Mouse (Mus musculus) midbrain, embryonic 15.5 days (tissue): ENCODE data around the gene Gps2. TPM values are rescaled to one million over a fixed set of nuclear protein-coding genes. Genes with fewer than 3 reads are reported as not detected.

Experiments
- ATAC-seq: fragments of 200-750 bp; cut with Nextera tagmentation; replicated peaks from 2 replicates; pipeline ENCODE4 v1.8.0; 2017; ENCODE audit warnings: moderate TSS enrichment
- H3K27ac ChIP-seq: fragments of 300-500 bp; sonication (generic); 2 replicates; pipeline ENCODE4 v1.5.1; 2015; ENCODE audit warnings: mild to moderate bottlenecking, inconsistent platforms
- H3K27me3 ChIP-seq: fragments of 300-500 bp; sonication (generic); replicated peaks from 2 replicates; pipeline ENCODE4 v1.6.1; 2015; ENCODE audit warnings: inconsistent platforms
- H3K36me3 ChIP-seq: fragments of 300-500 bp; sonication (generic); replicated peaks from 2 replicates; pipeline ENCODE4 v1.6.1; 2015; ENCODE audit warnings: inconsistent platforms
- H3K4me1 ChIP-seq: fragments of 300-500 bp; sonication (generic); 2 replicates; pipeline ENCODE4 v1.6.1; 2015; ENCODE audit warnings: inconsistent platforms
- H3K4me2 ChIP-seq: fragments of 300-500 bp; sonication (generic); 2 replicates; pipeline ENCODE4 v1.6.1; 2015; ENCODE audit warnings: inconsistent platforms, mild to moderate bottlenecking, moderate library complexity
- H3K4me3 ChIP-seq: fragments of 300-500 bp; sonication (generic); 2 replicates; pipeline ENCODE4 v1.5.1; 2015; ENCODE audit warnings: mild to moderate bottlenecking, inconsistent platforms
- H3K9ac ChIP-seq: fragments of 300-500 bp; sonication (generic); 2 replicates; pipeline ENCODE4 v1.6.1; 2015; ENCODE audit warnings: mild to moderate bottlenecking, inconsistent platforms
- H3K9me3 ChIP-seq: fragments of 300-500 bp; sonication (generic); 2 replicates; pipeline ENCODE4 v1.6.1; 2016; ENCODE audit warnings: inconsistent platforms
- WGBS: fragments of 180-500 bp; shearing (Covaris S2); methylation state at CpG from one replicate; pipeline ENCODE4 v1.1.7; 2015; ENCODE audit warnings: mixed read lengths; 5-methylcytosine and 5-hydroxymethylcytosine counted together
- microRNA-seq: library from miRNA; unstranded; fragments of <30 nt; microRNA quantifications from one replicate; pipeline ENCODE4, GENCODE M21; 2016
- polyA plus RNA-seq: library from polyadenylated mRNA; unstranded; fragments of >200 nt; fragmentation: Nextera tagmentation; extraction: Ambion mirVana; gene quantifications from 2 replicates; pipeline ENCODE4 v1.2.1, GENCODE M21; 2015

Gene Gps2
- polyA plus RNA-seq, 1 experiment from 2014 or later = 77.6 TPM

GRCm38 (mm10) chr11:69965271-69966005 is 51.8 kb downstream of the Gps2 start:
- 3% methylated on average over 49 of the region's 49 CpGs for WGBS

More at GRCm38 (mm10) chr11:69965271-69966005, 51.8 kb downstream of the Gps2 start:
- Histone ChIP-seq H3K4me1 (peaks cover 12% of the 10 kb centered on the region), H3K9me3 (no peaks in the 10 kb centered on the region), H3K4me3 (0 out of 2 replicates have a peak overlapping the region, but pooled peaks have one; percentile 11), H3K36me3 (peaks cover 20% of the 10 kb centered on the region; the same call in 1 of the 2 replicates), H3K27ac (no peak overlapping the region), H3K9ac (no peak overlapping the region), H3K4me2 (peak overlapping the region; percentile 41), H3K27me3 (peaks cover 75% of the 10 kb centered on the region)
- no peak for ATAC-seq

Small RNA genes lying within 50 kb of the gene (microRNA-seq; reads per million reads assigned to microRNA genes)
- gene Mir6924 = not detected

Other genes with a start within 250 kb of the Gps2 start
- 9.4 and 10.4 TPM in 2 replicates for gene Cd68, start 247.7 kb upstream of the Gps2 start, polyA plus RNA-seq
- gene Eif4a1, start 241.5 kb upstream of the Gps2 start, polyA plus RNA-seq = 460 and 473 TPM in 2 replicates
- gene Senp3, start 231.8 kb upstream of the Gps2 start, polyA plus RNA-seq = 116 and 122 TPM in 2 replicates
- gene Tnfsf13, start 228.1 kb upstream of the Gps2 start, polyA plus RNA-seq = 0.37 and 0.68 TPM in 2 replicates
- gene Tnfsf12, start 218.0 kb upstream of the Gps2 start, polyA plus RNA-seq = 2.0 and 2.4 TPM in 2 replicates
- gene Tnfsfm13, start 217.8 kb upstream of the Gps2 start, polyA plus RNA-seq = 1.2 and 1.8 TPM in 2 replicates
- gene Polr2a, start 155.3 kb upstream of the Gps2 start, polyA plus RNA-seq = 15.9 and 17.4 TPM in 2 replicates
- gene Slc35g3, start 151.9 kb upstream of the Gps2 start, polyA plus RNA-seq = 0.17 and 0.26 TPM in 2 replicates
- gene Zbtb4, start 148.0 kb upstream of the Gps2 start, polyA plus RNA-seq = 4.1 and 4.3 TPM in 2 replicates
- 0.98 and 1.2 TPM in 2 replicates for gene Chrnb1, start 117.9 kb upstream of the Gps2 start, polyA plus RNA-seq
- 3.7 and 4.5 TPM in 2 replicates for gene Fgf11, start 112.0 kb upstream of the Gps2 start, polyA plus RNA-seq
- gene Tmem102, start 108.3 kb upstream of the Gps2 start, polyA plus RNA-seq = 0.74 and 0.86 TPM in 2 replicates
- not detected in 2 replicates for gene Gm39566, start 98.6 kb upstream of the Gps2 start, polyA plus RNA-seq
- gene Spem2, start 95.4 kb upstream of the Gps2 start, polyA plus RNA-seq = not detected in 2 replicates
- 0.55 and 0.65 TPM in 2 replicates for gene Spem1, start 91.7 kb upstream of the Gps2 start, polyA plus RNA-seq
- 24.0 and 24.2 TPM in 2 replicates for gene Nlgn2, start 76.1 kb upstream of the Gps2 start, polyA plus RNA-seq
- gene Tmem256, start 75.4 kb upstream of the Gps2 start, polyA plus RNA-seq = 318 and 320 TPM in 2 replicates
- 52.3 and 53.5 TPM in 2 replicates for gene Plscr3, start 67.5 kb upstream of the Gps2 start, polyA plus RNA-seq
- gene Tnk1, start 55.2 kb upstream of the Gps2 start, polyA plus RNA-seq = 0.10 and 0.28 TPM in 2 replicates
- gene Tmem95, start 35.9 kb upstream of the Gps2 start, polyA plus RNA-seq = not detected in 2 replicates
- gene Kctd11, start 32.5 kb upstream of the Gps2 start, polyA plus RNA-seq = 1.7 and 1.9 TPM in 2 replicates
- gene Acap1, start 18.3 kb upstream of the Gps2 start, polyA plus RNA-seq = 0.46 and 0.52 TPM in 2 replicates
- gene 2810408A11Rik, start 12.9 kb upstream of the Gps2 start, polyA plus RNA-seq = 11.1 and 11.8 TPM in 2 replicates
- gene Neurl4, start 12.8 kb upstream of the Gps2 start, polyA plus RNA-seq = 23.2 and 24.2 TPM in 2 replicates
- 1,022 and 1,040 TPM in 2 replicates for gene Eif5a, start 8.1 kb downstream of the Gps2 start, polyA plus RNA-seq
- gene Ybx2, start 21.9 kb downstream of the Gps2 start, polyA plus RNA-seq = 5.6 and 6.4 TPM in 2 replicates
- 3.3 TPM in 2 replicates for gene Slc2a4, start 34.3 kb downstream of the Gps2 start, polyA plus RNA-seq
- gene Cldn7, start 50.9 kb downstream of the Gps2 start, polyA plus RNA-seq = 0.58 and 0.59 TPM in 2 replicates
- gene Ctdnep1, start 67.3 kb downstream of the Gps2 start, polyA plus RNA-seq = 22.5 and 25.4 TPM in 2 replicates
- 162 and 177 TPM in 2 replicates for gene Elp5, start 68.6 kb downstream of the Gps2 start, polyA plus RNA-seq
- 495 and 507 TPM in 2 replicates for gene Gabarap, start 77.3 kb downstream of the Gps2 start, polyA plus RNA-seq
- gene Phf23, start 81.9 kb downstream of the Gps2 start, polyA plus RNA-seq = 57.1 and 58.8 TPM in 2 replicates
- 30.4 and 31.0 TPM in 2 replicates for gene Dvl2, start 86.7 kb downstream of the Gps2 start, polyA plus RNA-seq
- 57.2 and 57.6 TPM in 2 replicates for gene Acadvl, start 101.5 kb downstream of the Gps2 start, polyA plus RNA-seq
- gene Dlg4, start 103.1 kb downstream of the Gps2 start, polyA plus RNA-seq = 27.8 and 30.4 TPM in 2 replicates
- 3.7 and 3.8 TPM in 2 replicates for gene Asgr1, start 140.2 kb downstream of the Gps2 start, polyA plus RNA-seq
- gene Asgr2, start 178.8 kb downstream of the Gps2 start, polyA plus RNA-seq = not detected in 2 replicates
- 1.2 and 1.5 TPM in 2 replicates for gene Mgl2, start 216.4 kb downstream of the Gps2 start, polyA plus RNA-seq
- 0.89 and 2.1 TPM in 2 replicates for gene Clec10a, start 242.3 kb downstream of the Gps2 start, polyA plus RNA-seq